Mouse (Mus musculus) 3134 (cell line): ENCODE results near the gene L2hgdh.
"Not testable (repeated sequence)": the region's sequence is repeated elsewhere in the genome, so short reads cannot be mapped to it uniquely, and the experiment has no call there.

ENCODE experiments used
- DNase-seq: peaks from one replicate; pipeline ENCODE4 v3.0.0-alpha.2; 2011; ENCODE audit warnings: low spot score; ENCODE audit not compliant: insufficient read length; ENCODE audit errors: extremely low read depth

Gene L2hgdh

DNA sequence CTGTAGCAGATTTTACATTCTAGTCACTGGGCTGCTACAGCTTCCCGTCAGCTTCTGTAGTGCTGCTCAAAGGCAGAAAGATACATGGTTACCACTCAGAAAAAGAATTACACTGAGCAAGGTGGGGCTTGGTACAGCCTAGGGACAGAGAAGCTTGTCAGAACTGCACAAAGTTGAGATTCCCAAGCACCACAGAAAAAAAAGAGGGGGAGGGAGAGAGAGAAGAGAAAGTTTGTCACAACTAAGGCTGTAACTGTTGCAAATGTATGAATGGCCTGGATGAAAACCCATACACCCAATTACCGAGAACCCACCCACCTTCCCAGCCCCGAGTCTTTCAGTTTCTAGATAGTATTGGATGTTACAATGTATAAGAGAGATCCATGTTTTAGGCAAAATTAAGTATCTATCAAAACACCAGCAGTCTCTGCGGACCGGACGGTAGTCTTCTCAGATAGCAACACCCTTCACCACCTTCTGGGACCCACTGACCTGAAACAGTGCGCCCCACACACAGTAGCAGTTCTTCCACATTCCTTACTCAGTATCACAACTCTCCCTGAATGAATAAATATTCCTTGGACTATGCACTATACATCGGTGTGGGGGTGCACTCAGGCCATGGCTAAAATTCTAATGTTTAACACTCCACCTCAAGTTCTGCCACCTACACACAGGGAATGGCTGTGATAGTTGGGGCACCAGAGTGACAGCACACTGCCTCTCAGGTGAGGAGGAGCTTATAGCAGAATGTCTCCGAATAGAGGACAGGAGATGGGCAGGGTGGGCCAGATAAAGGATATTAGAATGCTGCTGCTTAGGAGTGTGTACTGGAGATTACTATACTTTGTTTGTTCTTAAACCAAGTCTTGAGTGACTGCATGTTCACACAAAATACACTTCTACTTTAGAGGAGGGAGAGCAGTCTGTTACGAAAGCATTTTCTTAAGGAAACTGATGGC lies 49.8 kb downstream of the L2hgdh start:
- no peak for DNase-seq

DNA sequence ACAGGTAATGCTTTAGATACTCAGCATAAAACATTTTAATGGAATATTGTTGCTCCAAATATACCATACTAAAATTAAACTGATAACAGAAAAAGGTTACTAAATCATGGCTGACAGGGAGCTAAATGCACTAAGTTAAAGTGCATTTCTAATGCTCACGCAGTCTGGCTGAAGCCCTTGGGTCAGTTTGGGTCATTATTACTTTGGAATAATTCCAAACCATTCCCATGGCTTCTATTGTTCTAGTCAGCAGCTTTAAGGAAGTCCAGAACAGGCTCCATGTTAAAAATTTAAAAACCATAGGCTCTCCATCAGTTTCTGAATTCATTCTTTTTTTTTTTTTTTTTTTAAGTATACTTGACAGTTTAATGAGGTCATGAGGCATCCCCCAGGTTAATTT lies 50.5 kb downstream of the L2hgdh start:
- no peak for DNase-seq

DNA sequence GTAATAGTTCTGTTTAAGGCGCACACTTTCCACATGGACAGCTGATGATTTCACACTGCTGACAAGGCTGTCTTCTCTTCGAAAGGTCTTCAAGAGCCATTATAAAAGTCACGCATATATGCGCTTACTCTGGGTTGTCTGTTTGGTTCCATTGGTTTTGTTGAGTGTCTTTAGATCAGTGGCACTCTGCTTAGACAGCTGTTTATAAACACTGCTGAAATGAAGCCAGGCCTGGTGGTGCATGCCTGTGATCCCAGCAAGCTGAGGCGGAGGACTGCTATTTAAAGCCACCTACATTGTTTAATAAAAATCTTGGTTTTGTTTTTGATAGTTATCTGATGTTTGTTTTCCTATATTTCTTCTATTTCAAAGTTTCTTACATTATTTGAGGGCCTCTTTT lies 58.0 kb downstream of the L2hgdh start:
- DNase-seq = no peak

DNA sequence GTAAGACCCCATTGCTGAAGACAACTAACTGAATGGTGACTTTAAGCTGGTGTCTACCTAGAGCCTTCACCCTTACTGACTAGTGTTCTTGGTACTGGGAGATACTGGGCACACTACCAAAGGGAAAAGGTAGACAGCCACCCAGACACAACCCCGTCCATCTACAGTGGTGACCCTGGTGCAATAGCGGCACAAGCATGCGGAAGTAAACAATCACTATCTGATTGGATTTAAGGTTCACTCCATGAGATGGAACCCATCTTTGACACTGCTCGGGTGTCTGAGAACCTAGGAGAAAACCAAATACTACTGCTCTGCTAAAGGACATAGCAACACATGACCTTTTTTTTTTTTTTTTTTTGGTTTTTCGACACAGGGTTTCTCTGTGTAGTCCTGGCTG lies 63.0 kb downstream of the L2hgdh start:
- no peak for DNase-seq

DNA sequence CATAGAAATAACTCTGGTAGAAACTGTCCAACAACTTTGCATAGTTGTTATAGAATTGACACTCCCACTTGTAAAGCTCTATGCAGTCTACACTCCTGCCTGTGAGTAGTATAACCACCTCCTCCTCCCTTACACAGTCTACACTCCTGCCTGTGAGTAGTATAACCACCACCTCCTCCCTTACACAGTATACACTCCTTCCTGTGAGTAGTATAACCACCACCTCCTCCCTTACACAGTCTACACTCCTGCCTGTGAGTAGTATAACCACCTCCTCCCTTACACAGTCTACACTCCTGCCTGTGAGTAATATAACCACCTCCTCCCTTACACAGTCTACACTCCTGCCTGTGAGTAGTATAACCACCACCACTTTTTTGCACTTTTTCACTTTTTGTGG lies 70.7 kb downstream of the L2hgdh start:
- DNase-seq = not testable (repeated sequence)

DNA sequence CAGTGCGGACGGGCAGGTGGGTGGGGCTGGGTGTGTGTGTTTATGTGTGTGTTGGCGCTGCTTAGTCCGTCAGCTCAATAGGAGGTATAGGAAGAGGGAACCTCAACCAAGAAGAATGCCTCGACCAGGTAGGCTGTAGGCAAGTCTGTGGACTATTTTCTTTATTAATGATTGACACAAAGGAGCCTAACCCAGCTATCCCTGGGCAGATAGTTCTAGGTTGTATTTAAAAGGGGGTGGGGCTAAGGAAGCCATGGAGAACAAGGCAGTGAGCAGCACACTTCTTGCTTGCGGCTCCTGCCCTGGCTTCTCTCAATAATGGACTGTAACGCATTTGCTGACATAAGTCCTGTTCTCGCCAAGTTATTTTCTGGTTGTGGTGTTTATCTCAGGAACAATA lies 75.2 kb downstream of the L2hgdh start:
- no peak for DNase-seq

DNA sequence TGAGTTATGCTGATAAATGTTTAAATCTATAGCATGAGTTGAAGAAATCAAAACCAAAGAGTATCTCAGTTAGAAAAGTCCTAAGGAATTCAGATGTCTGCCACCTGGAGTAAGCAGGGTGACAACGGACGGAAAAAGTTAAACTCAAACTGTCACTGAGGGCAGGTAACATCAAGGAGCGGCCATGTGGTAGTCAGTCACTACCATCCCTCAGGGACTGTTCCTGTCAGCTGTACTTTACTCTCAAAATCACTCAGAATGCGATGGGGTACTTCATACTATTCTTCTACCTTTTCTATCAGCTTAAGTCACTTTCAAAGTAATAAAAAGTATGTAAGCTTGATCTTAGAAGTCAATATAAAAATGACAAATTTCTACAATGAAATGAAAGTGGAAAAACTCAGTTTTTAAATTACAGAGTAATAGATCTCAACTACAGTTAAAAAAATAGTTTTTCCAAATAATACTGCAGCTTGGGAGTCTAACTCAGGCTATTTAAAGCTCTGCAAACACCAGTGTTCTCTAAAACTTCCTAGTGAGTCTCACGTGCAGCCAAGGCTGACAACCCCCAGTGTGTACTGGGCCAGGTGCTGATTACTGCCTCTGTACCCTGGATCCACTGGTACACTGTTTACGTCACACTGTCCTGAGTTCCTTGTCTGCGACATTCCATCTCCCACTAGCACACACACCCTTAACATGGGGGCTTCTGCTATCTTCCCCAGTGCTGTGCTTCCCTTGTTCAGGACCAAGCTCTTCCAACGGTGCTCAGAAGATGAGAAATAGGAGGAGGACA lies 78.7 kb downstream of the L2hgdh start:
- no peak for DNase-seq

DNA sequence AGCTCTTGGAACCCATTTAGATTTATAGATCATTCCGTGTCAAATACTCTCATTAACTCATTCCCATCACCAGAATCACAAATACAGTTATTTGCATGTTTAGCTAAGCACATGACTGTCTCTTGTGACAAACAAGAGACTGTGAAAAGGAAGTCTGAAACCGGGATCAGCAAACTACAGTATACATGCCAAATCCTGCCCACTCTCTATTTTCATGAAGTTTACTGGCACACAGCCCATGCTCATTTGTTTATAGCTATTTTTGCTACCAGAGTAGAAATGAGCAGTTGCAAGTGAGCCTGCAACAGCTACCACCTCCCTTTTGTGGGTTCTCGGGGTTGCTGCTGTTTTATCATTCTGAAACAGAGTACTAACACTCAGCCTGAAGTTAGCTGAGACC lies 79.8 kb downstream of the L2hgdh start:
- no peak for DNase-seq

DNA sequence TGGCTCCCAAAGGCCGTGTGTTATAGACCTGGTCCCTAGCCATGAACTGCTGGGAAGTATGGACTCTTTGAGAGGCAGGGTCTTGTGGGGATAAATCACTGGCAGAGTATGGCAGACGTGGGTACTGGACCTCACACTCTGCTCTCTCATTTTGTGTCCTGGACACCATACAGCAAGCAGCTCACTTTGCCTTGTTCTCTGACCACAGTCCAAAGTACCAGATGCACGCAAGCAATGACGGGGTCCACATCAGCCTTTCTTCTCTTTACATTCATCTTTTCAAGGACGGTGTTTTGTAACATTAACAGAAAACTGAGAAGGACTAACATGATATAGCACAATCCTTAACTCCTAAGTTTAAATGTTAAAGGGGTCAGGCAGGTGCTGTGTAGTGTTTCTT lies 81.8 kb downstream of the L2hgdh start:
- no peak for DNase-seq
